Mouse (Mus musculus) MEL (cell line): ENCODE data around the gene Shb.

Experiments used
- CTCF ChIP-seq, 3 experiments: IDR thresholded peaks in 2 of 3; conservative IDR thresholded peaks in 1 of 3; 2 replicates each; pipeline ENCODE4 v1.5.1; 2011 to 2012; ENCODE audit warnings: low read length in 3 of 3, low read depth in 2 of 3, mild to moderate bottlenecking in 2 of 3, improper control_type of control experiment in 1 of 3, inconsistent platforms in 1 of 3, mixed read lengths in 1 of 3, moderate library complexity in 1 of 3; ENCODE audit not compliant: control insufficient read depth in 1 of 3, insufficient read depth in 1 of 3, poor library complexity in 1 of 3, severe bottlenecking in 1 of 3
- E2F4 ChIP-seq: IDR thresholded peaks from 2 replicates; pipeline ENCODE4 v1.6.1; 2011; ENCODE audit warnings: low read depth, low read length, improper control_type of control experiment, borderline replicate concordance
- KAT2A ChIP-seq: conservative IDR thresholded peaks from 2 replicates; pipeline ENCODE4 v1.6.1; 2012; ENCODE audit warnings: low read depth, low read length, improper control_type of control experiment, inconsistent platforms
- MAZ ChIP-seq: IDR thresholded peaks from 2 replicates; pipeline ENCODE4 v1.6.1; 2012; ENCODE audit warnings: low read depth, mild to moderate bottlenecking, inconsistent platforms, low read length, improper control_type of control experiment
- NELFE ChIP-seq: IDR thresholded peaks from 2 replicates; pipeline ENCODE4 v1.6.1; 2011; ENCODE audit warnings: low read depth, low read length, improper control_type of control experiment
- NRF1 ChIP-seq: IDR thresholded peaks from 2 replicates; pipeline ENCODE4 v1.6.1; 2014; ENCODE audit warnings: low read depth, mild to moderate bottlenecking, inconsistent platforms, low read length, improper control_type of control experiment, moderate library complexity; ENCODE audit not compliant: poor library complexity, insufficient read depth, severe bottlenecking
- POLR2A ChIP-seq, 2 experiments: IDR thresholded peaks; 2 replicates each; pipeline ENCODE4 v1.6.1; 2011 to 2012; ENCODE audit warnings: low read length in 2 of 2, mild to moderate bottlenecking in 2 of 2, control low read depth in 1 of 2, improper control_type of control experiment in 1 of 2, low read depth in 1 of 2, moderate library complexity in 1 of 2; ENCODE audit not compliant: control insufficient read depth in 1 of 2, insufficient read depth in 1 of 2, poor library complexity in 1 of 2
- POLR2AphosphoS2 ChIP-seq: IDR thresholded peaks from 2 replicates; pipeline ENCODE4 v1.6.1; 2011; ENCODE audit warnings: low read length, improper control_type of control experiment
- RAD21 ChIP-seq: IDR thresholded peaks from 2 replicates; pipeline ENCODE4 v1.6.1; 2011; ENCODE audit warnings: mild to moderate bottlenecking, low read depth, low read length, improper control_type of control experiment
- SMC3 ChIP-seq: IDR thresholded peaks from 2 replicates; pipeline ENCODE4 v1.6.1; 2011; ENCODE audit warnings: low read depth, low read length, improper control_type of control experiment
- TCF12 ChIP-seq: IDR thresholded peaks from 2 replicates; pipeline ENCODE4 v1.6.1; 2014; ENCODE audit warnings: low read depth, mild to moderate bottlenecking, inconsistent platforms, low read length, improper control_type of control experiment, moderate library complexity
- USF1 ChIP-seq: IDR thresholded peaks from 2 replicates; pipeline ENCODE4 v1.6.1; 2014; ENCODE audit warnings: low read depth, mild to moderate bottlenecking, inconsistent platforms, low read length, improper control_type of control experiment, moderate library complexity

DNA sequence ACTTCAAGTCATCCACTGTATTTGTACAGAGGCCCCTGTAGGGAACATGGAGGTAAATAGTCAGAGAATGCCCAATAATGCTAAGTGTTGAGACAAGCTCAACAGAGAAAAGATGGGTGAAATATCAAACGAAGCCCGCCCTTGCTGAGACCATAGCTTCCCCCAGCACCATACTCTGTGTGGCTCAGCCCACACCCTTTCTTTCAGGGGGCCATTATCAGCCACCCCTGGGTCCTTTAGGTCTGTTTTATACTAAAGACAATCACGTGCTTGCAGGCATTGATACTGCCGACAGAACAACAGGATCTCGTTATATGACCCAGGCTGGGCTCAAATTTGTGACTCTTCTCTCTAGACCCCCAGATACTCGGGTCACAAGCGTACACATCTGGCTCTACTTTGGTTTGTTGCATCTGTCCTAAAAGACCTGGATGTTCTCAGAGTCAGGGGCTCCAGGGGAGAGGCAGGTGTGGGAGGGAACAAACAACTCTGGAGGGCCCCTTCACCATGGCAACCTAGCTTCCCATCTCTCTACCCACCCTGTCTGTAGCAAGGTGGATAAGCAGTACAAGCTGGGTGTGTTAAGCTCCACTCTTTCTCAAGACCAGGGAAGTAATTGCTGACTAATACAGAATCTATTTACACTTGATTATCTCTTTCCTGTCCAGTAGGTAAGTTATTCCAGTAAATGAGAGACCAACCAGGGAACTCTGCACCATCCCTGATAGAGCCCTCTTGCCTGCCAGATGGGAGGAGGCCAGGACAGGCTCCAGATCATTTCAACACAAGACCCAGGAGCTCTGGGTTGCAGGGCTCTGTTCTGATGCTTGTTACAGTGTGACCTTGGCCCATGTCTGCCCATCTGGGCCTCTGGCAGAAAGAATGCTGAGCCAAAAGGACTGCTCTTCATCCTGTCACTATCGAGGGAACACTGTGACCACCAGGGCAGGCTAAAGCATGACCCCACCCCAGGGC, 48.7 kb downstream of the Shb start:
- TF ChIP-seq POLR2A (IDR thresholded peaks at IDR 0.05; ENCODE audit: control insufficient read depth in 1 of 2, insufficient read depth in 1 of 2, low read depth in 1 of 2, low read length in 2 of 2, poor library complexity in 1 of 2) (no peak), MAZ (no peak), POLR2AphosphoS2 (no peak), E2F4 (no peak), NELFE (no peak), SMC3 (no peak), CTCF (IDR thresholded peaks at IDR 0.05 in 2 of 3, conservative IDR thresholded peaks at IDR 0.05 in 1 of 3; ENCODE audit: control insufficient read depth in 1 of 3, insufficient read depth in 1 of 3, low read depth in 2 of 3, low read length in 3 of 3, poor library complexity in 1 of 3, severe bottlenecking in 1 of 3) (no peak), USF1 (no peak), NRF1 (no peak), KAT2A (no peak), TCF12 (no peak), RAD21 (no peak)
